Mouse (Mus musculus) stomach, embryonic 16.5 days (tissue): ENCODE results near the gene Sf1. TPM values are rescaled to one million over a fixed set of nuclear protein-coding genes. Genes with fewer than 3 reads are reported as not detected.
A peak's percentile ranks its signal among the peaks of the same experiment; 100 is the strongest.

Experiments used
- ATAC-seq: fragments of 200-750 bp; cut with Nextera tagmentation; 2 replicates; pipeline ENCODE4 v1.8.0; 2017; ENCODE audit warnings: moderate number of reproducible peaks, moderate TSS enrichment; ENCODE audit not compliant: insufficient read depth, low FRiP score
- H3K27ac ChIP-seq: fragments of 300-500 bp; sonication (generic); 2 replicates; pipeline ENCODE4 v1.5.1; 2014; ENCODE audit warnings: low read length
- H3K27me3 ChIP-seq: fragments of 300-500 bp; sonication (generic); 2 replicates; pipeline ENCODE4 v1.6.1; 2014; ENCODE audit warnings: low read length, control low read depth, mixed read lengths; ENCODE audit not compliant: control insufficient read depth, insufficient read depth
- H3K36me3 ChIP-seq: fragments of 300-500 bp; sonication (generic); 2 replicates; pipeline ENCODE4 v1.6.1; 2014; ENCODE audit warnings: low read length; ENCODE audit not compliant: control insufficient read depth, insufficient read depth
- H3K4me1 ChIP-seq: fragments of 300-500 bp; sonication (generic); 2 replicates; pipeline ENCODE4 v1.6.1; 2014; ENCODE audit warnings: low read length, control low read depth, mixed read lengths; ENCODE audit not compliant: control insufficient read depth, insufficient read depth
- H3K4me2 ChIP-seq: fragments of 300-500 bp; sonication (generic); 2 replicates; pipeline ENCODE4 v1.6.1; 2014; ENCODE audit warnings: low read depth, low read length, mixed read lengths
- H3K4me3 ChIP-seq: fragments of 300-500 bp; sonication (generic); replicated peaks from 2 replicates; pipeline ENCODE4 v1.5.1; 2014; ENCODE audit warnings: mild to moderate bottlenecking, low read length
- H3K9ac ChIP-seq: fragments of 300-500 bp; sonication (generic); 2 replicates; pipeline ENCODE4 v1.6.1; 2014; ENCODE audit warnings: low read length
- H3K9me3 ChIP-seq: fragments of 300-500 bp; sonication (generic); replicated peaks from 2 replicates; pipeline ENCODE4 v1.6.1; 2016; ENCODE audit warnings: low read length, control low read depth; ENCODE audit not compliant: control insufficient read depth
- whole genome bisulfite sequencing: fragments of 180-500 bp; shearing (Covaris S2); extraction: QIAGEN DNeasy Blood & Tissue Kit; methylation state at CpG from one replicate; pipeline ENCODE4 v1.1.7; 2014; 5-methylcytosine and 5-hydroxymethylcytosine counted together
- polyA plus RNA-seq: library from polyadenylated mRNA; unstranded; fragments of >200 nt; fragmentation: Nextera tagmentation; extraction: Ambion mirVana; gene quantifications from 2 replicates; pipeline ENCODE4 v1.2.1, GENCODE M21; 2015

Sf1 gene
- polyA plus RNA-seq, 1 experiment from 2014 or later = 94.5 TPM

DNA sequence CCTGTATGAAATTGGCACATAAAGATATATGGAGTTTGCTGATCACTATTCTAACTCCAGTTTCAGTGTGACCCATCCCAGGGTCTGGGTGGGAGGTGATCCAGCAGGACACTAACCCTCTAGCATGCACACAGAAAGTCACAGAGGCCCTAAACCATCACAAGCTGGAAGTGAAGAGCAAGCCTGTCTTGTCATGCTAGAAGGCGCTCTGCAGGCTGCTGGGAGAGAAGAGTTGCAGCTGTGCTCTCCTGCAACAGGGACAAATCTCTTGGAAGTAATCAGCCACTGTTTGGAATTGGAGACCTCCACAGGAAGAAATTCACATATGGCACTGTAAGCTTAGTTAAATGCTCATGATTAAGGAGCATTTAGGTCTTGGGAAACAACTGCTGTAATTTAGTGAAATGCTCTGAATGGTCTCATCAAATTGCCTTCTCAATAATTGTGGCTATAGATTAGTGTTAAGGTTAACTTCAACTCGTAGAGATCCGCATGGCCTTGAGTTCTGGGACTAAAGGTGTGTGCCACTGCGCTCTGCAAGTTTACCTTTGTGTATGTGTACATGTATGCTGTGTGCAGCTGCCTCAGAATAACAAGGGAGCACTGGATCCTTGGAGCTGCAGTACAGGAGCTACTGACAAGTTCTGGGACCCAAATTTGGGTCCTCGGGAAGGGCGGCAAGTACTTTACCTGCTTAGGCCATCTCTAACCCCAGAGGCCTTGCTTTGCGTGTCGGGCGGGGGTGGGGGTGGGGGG, 17.1 kb downstream of the Sf1 start:
- no peak overlapping the region for H3K4me2 ChIP-seq
- H3K27me3 ChIP-seq = no peaks in the 10 kb centered on the region
- H3K4me1 ChIP-seq = peaks cover 17% of the 10 kb centered on the region
- no peak overlapping the region for H3K9ac ChIP-seq
- no peak for ATAC-seq
- peaks cover 26% of the 10 kb centered on the region for H3K36me3 ChIP-seq
- 85% methylated on average over 9 of the region's 9 CpGs for WGBS
- no peak overlapping the region for H3K4me3 ChIP-seq
- no peaks in the 10 kb centered on the region for H3K9me3 ChIP-seq
- no peak overlapping the region for H3K27ac ChIP-seq

DNA sequence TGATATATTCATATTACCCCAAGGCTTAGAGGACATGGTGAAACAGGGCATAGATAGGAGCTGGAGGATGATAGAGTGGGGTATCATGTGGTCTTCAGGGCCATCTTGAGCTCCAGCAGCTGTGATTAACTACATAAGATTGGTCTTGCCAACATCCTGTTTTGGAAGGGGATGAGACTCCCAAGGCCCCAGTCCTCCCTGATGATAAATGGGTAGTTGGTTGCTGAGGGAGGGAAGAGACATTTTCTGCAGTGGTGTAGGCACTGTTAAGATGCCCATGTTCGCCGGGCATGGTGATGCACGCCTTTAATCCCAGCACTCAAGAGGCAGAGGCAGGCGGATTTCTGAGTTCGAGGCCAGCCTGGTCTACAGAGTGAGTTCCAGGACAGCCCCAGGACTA, 17.7 kb downstream of the Sf1 start:
- WGBS = 96% methylated on average over 5 of the region's 5 CpGs
- H3K4me2 ChIP-seq = no peak overlapping the region
- H3K9me3 ChIP-seq = no peaks in the 10 kb centered on the region
- ATAC-seq = no peak
- no peak overlapping the region for H3K9ac ChIP-seq
- peaks cover 19% of the 10 kb centered on the region for H3K4me1 ChIP-seq
- peaks cover 19% of the 10 kb centered on the region for H3K36me3 ChIP-seq
- H3K27me3 ChIP-seq = no peaks in the 10 kb centered on the region
- H3K27ac ChIP-seq = no peak overlapping the region
- H3K4me3 ChIP-seq = no peak overlapping the region

DNA sequence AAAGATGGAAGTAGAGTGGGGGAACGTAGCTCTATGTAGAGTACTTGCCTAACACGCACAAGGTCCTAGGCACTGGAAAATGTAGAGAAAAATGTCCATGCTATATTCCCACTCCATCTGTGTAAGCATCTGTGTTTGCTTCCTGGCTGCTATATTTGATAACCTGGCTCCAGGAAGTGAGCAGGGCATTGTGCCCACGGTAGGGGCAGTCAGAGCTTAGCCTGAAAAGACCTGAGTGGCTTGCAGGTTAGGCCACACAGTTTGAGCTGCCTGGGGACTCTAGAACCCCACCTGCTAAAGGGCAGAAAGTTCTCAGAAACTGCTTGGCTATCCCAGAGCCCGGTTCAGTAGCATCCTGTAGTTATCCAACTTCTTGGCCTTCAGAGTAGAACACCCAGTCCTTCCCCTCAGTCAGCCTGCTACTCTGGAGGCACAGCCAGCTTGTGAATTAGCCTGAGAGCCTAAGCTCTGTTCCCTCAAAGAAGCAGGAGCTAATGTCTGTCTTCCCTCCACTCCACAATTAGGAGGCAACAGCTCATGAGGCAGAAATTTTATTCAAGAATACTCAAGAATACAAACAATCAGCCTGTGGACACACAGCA, 18.9 kb downstream of the Sf1 start:
- Histone ChIP-seq H3K36me3 (peaks cover 7% of the 10 kb centered on the region; the same call in 1 of the 2 replicates), H3K27ac (no peak overlapping the region), H3K4me2 (no peak overlapping the region), H3K27me3 (no peaks in the 10 kb centered on the region), H3K4me3 (no peak overlapping the region), H3K9me3 (no peaks in the 10 kb centered on the region), H3K9ac (no peak overlapping the region), H3K4me1 (peaks cover 19% of the 10 kb centered on the region)
- no peak for ATAC-seq
- WGBS = 68% methylated on average over 4 of the region's 4 CpGs

DNA sequence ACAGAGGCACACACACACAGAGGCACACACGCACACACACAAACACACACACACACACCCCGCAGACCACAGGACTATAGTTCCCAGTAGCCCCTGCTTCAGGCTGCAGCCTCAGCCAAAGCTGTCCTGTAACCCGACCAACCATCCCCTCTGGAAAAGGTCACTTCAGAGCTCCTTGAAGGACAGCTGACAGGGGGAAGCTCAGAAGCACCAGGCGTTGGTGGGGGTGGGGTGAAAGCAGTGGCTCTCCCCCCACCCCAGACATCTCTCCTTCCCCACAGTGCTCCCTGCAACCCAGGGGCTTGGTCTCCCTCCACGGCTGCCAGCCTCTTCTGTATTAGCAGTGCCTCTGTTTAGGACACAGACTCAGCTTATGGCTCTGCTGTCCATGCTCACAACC, 20.0 kb downstream of the Sf1 start:
- H3K27ac ChIP-seq = peak overlapping the region; percentile 36
- no peak for ATAC-seq
- no peaks in the 10 kb centered on the region for H3K36me3 ChIP-seq
- no peak overlapping the region for H3K9ac ChIP-seq
- no peaks in the 10 kb centered on the region for H3K9me3 ChIP-seq
- H3K4me2 ChIP-seq = no peak overlapping the region
- peaks cover 19% of the 10 kb centered on the region for H3K4me1 ChIP-seq
- 38% methylated on average over 5 of the region's 5 CpGs for WGBS
- no peak overlapping the region for H3K4me3 ChIP-seq
- H3K27me3 ChIP-seq = no peaks in the 10 kb centered on the region

DNA sequence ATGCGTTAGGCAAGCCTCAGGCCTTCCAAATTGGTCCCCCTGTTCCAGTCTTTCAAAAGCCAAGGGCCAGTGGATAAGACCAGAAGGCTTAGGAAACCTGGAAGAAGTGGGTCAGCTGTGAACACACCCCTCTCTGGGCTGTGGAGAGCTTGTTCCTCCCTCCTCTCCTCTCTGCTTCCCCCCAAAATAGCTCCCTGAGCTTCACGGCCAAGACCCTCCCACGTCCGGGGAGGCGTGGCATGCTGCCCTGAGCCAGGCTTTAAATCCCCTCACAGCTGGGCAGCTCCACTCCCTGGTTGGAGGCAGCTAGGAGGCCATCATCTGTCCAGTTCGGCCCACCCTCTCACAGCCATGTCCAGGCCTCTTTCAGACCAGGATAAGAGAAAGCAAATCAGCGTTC, 20.6 kb downstream of the Sf1 start, which contains the start of gene Pygm:
TSS of gene Pygm (plus strand) at position 272 of the 400 bp plus-strand sequence.
- Histone ChIP-seq H3K9ac (peak within 1 kb of the TSS; percentile 58), H3K4me2 (peak within 1 kb of the TSS; percentile 46), H3K4me1 (peaks cover 19% of the 10 kb centered on the region), H3K9me3 (no peaks in the 10 kb centered on the region), H3K27me3 (no peaks in the 10 kb centered on the region), H3K4me3 (peak within 1 kb of the TSS; percentile 19), H3K36me3 (no peaks in the 10 kb centered on the region), H3K27ac (peak within 1 kb of the TSS; percentile 36)
- WGBS = 14% methylated on average over 7 of the region's 7 CpGs
- ATAC-seq = peak; percentile 86

DNA sequence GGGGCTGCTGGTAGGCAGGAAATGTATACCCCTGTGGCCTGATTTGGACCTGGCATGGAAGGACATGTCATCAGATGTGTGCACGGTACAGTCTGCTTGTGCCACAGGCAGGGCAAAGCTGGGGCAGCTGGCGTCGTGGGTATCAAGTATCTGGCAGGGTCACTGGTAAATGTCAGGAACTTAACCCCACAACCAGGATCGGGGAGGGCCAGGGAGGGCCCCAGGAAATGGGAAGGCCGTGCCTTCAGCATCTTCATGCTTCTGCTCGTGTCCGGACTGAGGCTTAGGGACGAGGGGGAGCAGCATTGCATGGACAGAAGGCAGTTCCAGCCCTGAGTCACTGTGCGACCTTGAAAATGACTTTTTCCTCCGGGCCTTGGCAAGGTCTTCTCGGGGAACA, 21.5 kb downstream of the Sf1 start:
- WGBS = 64% methylated on average over 11 of the region's 11 CpGs
- H3K27me3 ChIP-seq = no peaks in the 10 kb centered on the region
- H3K9ac ChIP-seq = peak overlapping the region; percentile 58
- H3K27ac ChIP-seq = 0 out of 2 replicates have a peak overlapping the region, but pooled peaks have one; percentile 36
- no peak for ATAC-seq
- peak overlapping the region; percentile 19; the same call in 1 of the 2 replicates for H3K4me3 ChIP-seq
- peak overlapping the region; percentile 46 for H3K4me2 ChIP-seq
- no peaks in the 10 kb centered on the region for H3K9me3 ChIP-seq
- H3K4me1 ChIP-seq = peaks cover 22% of the 10 kb centered on the region
- no peaks in the 10 kb centered on the region for H3K36me3 ChIP-seq

DNA sequence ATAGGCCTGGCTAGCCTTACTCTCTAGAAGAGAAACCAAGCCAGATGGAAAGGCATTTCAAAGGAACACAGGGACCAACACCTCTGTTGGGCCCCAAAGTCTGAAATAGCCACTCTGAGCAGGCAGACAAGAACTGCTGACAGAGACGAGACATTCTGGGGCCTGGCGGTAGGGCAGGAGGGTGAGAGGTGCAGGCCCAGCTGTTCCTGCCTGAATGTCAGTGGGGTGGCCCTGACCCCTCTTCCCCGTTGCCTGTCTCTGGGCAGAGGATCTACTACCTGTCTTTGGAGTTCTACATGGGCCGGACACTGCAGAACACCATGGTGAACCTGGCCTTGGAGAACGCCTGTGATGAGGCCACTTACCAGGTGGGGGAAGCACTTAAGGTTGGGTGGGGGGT, 21.9 kb downstream of the Sf1 start:
- H3K4me1 ChIP-seq = peaks cover 22% of the 10 kb centered on the region
- no peak for ATAC-seq
- H3K27me3 ChIP-seq = no peaks in the 10 kb centered on the region
- no peak overlapping the region for H3K4me3 ChIP-seq
- no peaks in the 10 kb centered on the region for H3K36me3 ChIP-seq
- no peaks in the 10 kb centered on the region for H3K9me3 ChIP-seq
- 74% methylated on average over 5 of the region's 5 CpGs for WGBS
- H3K4me2 ChIP-seq = 0 out of 2 replicates have a peak overlapping the region, but pooled peaks have one; percentile 13
- no peak overlapping the region for H3K27ac ChIP-seq
- no peak overlapping the region for H3K9ac ChIP-seq

DNA sequence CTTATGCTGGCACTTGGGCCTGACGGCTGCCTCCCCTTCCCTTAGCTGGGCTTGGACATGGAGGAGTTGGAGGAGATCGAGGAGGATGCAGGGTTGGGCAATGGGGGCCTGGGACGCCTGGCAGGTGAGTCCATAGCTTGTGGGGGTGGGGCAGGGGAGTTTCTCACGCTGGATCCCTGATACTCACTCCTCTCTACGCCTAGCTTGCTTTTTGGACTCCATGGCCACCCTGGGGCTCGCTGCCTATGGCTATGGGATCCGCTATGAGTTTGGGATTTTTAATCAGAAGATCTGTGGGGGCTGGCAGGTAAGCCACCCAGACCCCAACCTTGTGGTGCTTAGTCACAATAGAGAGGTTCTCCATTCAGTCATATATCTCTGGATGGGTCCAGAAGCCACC, 22.3 kb downstream of the Sf1 start:
- Histone ChIP-seq H3K36me3 (no peaks in the 10 kb centered on the region), H3K4me2 (no peak overlapping the region), H3K27me3 (no peaks in the 10 kb centered on the region), H3K4me3 (no peak overlapping the region), H3K9ac (no peak overlapping the region), H3K4me1 (peaks cover 22% of the 10 kb centered on the region), H3K9me3 (no peaks in the 10 kb centered on the region), H3K27ac (no peak overlapping the region)
- 76% methylated on average over 7 of the region's 7 CpGs for WGBS
- no peak for ATAC-seq

DNA sequence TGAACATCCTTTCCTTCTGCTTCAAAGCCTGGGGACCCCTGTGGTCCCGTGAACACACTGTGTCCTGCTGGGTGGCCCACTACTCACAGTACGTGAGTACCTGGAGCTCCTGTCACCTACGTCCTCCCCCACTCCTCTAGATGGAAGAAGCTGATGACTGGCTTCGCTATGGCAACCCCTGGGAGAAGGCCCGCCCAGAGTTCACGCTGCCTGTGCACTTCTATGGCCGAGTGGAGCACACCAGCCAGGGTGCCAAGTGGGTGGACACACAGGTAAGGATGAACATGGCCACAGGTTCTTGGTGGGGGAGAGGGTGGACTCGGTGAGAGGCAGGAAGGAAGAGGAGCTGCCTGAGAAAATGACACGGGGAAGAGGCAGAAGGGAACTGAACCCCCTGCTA, 22.7 kb downstream of the Sf1 start:
- ATAC-seq = no peak
- Histone ChIP-seq H3K27ac (no peak overlapping the region), H3K4me3 (no peak overlapping the region), H3K36me3 (no peaks in the 10 kb centered on the region), H3K4me2 (no peak overlapping the region), H3K9me3 (no peaks in the 10 kb centered on the region), H3K4me1 (peaks cover 22% of the 10 kb centered on the region), H3K27me3 (no peaks in the 10 kb centered on the region), H3K9ac (no peak overlapping the region)
- 68% methylated on average over 9 of the region's 9 CpGs for WGBS
